30 mouse cellular contexts compared by ENCODE assay signal in genomic region chr5:110344524-110344923, GRCm38 (mm10). TPM values are rescaled to one million over a fixed set of nuclear protein-coding genes. Genes with fewer than 3 reads are reported as not detected.
DNase-seq lines count a peak whose midpoint lies in the region; ATAC-seq and TF ChIP-seq lines count a peak whose summit lies in the region.
"Had no signal": no experiment of that assay in that cellular context is flagged by ENCODE, and none has a peak within 500 bp of the region (broad histone marks: within the 10 kb centered on the region; RNA-seq: fewer than 3 reads in every experiment).

TSS of gene Lrcol1 (plus strand) at chr5:110344730.

- peaks cover 43% of the 10 kb centered on the region for H3K27me3 ChIP-seq in limb, embryonic 12.5 days
- H3K27me3 ChIP-seq in limb, embryonic 10.5 days (ENCODE audit: low read depth, poor library complexity, severe bottlenecking) = peaks cover 48% of the 10 kb centered on the region
- H3K27me3 ChIP-seq in heart, embryonic 10.5 days (ENCODE audit: insufficient read depth, poor library complexity, severe bottlenecking) = peaks cover 68% of the 10 kb centered on the region
- H3K27me3 ChIP-seq: CH12.LX had no signal

- H3K4me1 ChIP-seq in limb, embryonic 12.5 days (replicated peaks) = peaks cover 14% of the 10 kb centered on the region
- H3K4me1 ChIP-seq in limb, embryonic 10.5 days = peaks cover 18% of the 10 kb centered on the region
- peaks cover 15% of the 10 kb centered on the region for H3K4me1 ChIP-seq in heart, embryonic 10.5 days

- DNase-seq in limb, embryonic 10.5 days (ENCODE audit: low spot score) = no peak
- DNase-seq in ZHBTc4 (ENCODE audit: low read depth, low spot score) = peak; percentile 37
- DNase-seq in lung, adult 18-20 months = peak; percentile 14 to 55
- peak; percentile 13 for DNase-seq in lung, postnatal 14 days
- DNase-seq in gastrocnemius, adult 2 months = no peak
- no peak for DNase-seq in cerebellum, adult 8-10 months
- DNase-seq in heart, embryonic 10.5 days (ENCODE audit: low spot score) = no peak
- DNase-seq: adrenal gland, adult 2 months; cerebellum, adult 9-10 months; heart, adult 11 months; kidney, postnatal 10 days; liver, postnatal 0 days; right cerebral cortex, postnatal 14 days; thymus, postnatal 25 days had no signal

- intact Hi-C loops in gastrocnemius, adult 2 months (cut with DNase I) = no loop called here

- 73% methylated on average over 4 of the region's 4 CpGs for WGBS in limb, embryonic 12.5 days
- WGBS in limb, embryonic 10.5 days = 77% methylated on average over 4 of the region's 4 CpGs
- WGBS in heart, embryonic 10.5 days = 74% methylated on average over 4 of the region's 4 CpGs

- no peak for ATAC-seq in limb, embryonic 12.5 days (ENCODE audit: insufficient number of reproducible peaks, insufficient read depth, low FRiP score, low TSS enrichment, low read depth)
- ATAC-seq: forebrain, embryonic 16.5 days; liver, postnatal 0 days had no signal

- H3K4me2 ChIP-seq in limb, embryonic 12.5 days = peak within 1 kb of the TSS; percentile 98; the same call in 1 of the 2 replicates

- H3K9me3 ChIP-seq in limb, embryonic 12.5 days = no peaks in the 10 kb centered on the region
- H3K9me3 ChIP-seq in limb, embryonic 10.5 days (replicated peaks) = no peaks in the 10 kb centered on the region
- H3K9me3 ChIP-seq in heart, embryonic 10.5 days = no peaks in the 10 kb centered on the region
- H3K9me3 ChIP-seq: heart, embryonic 13.5 days; midbrain, embryonic 10.5 days; neural tube, embryonic 15.5 days had no signal

- TF ChIP-seq CTCF in gastrocnemius, adult 2 months (IDR thresholded peaks at IDR 0.05) = no peak

- no peak within 1 kb of the TSS for H3K4me3 ChIP-seq in limb, embryonic 12.5 days (replicated peaks)
- no peak within 1 kb of the TSS for H3K4me3 ChIP-seq in limb, embryonic 10.5 days
- no peak within 1 kb of the TSS for H3K4me3 ChIP-seq in gastrocnemius, adult 2 months
- H3K4me3 ChIP-seq in heart, embryonic 10.5 days = no peak within 1 kb of the TSS

- H3K27ac ChIP-seq in limb, embryonic 12.5 days = no peak within 1 kb of the TSS
- H3K27ac ChIP-seq in limb, embryonic 10.5 days = no peak within 1 kb of the TSS
- H3K27ac ChIP-seq in gastrocnemius, adult 2 months = no peak within 1 kb of the TSS
- H3K27ac ChIP-seq in heart, embryonic 10.5 days = no peak within 1 kb of the TSS
- H3K27ac ChIP-seq: heart, embryonic 13.5 days; hindbrain, embryonic 14.5 days; neural tube, embryonic 15.5 days; stomach, postnatal 0 days had no signal

- no peaks in the 10 kb centered on the region for H3K36me3 ChIP-seq in limb, embryonic 12.5 days
- peaks cover 6% of the 10 kb centered on the region for H3K36me3 ChIP-seq in limb, embryonic 10.5 days
- 0 out of 2 replicates have a peak, but pooled peaks cover 3% of the 10 kb centered on the region for H3K36me3 ChIP-seq in heart, embryonic 10.5 days
- H3K36me3 ChIP-seq: neural tube, embryonic 15.5 days had no signal

- no peak within 1 kb of the TSS for H3K9ac ChIP-seq in limb, embryonic 12.5 days (replicated peaks)
- H3K9ac ChIP-seq: liver, postnatal 0 days had no signal

RNA-seq across cellular contexts. Expression of gene Lrcol1, which starts in this region (rescaled TPM):
- polyA plus RNA-seq in limb, embryonic 12.5 days (2016; fragmentation: Nextera tagmentation; extraction: Ambion mirVana) = not detected in 2 replicates
- not detected in 2 replicates for polyA plus RNA-seq in limb, embryonic 10.5 days (2016; fragmentation: Nextera tagmentation; extraction: Ambion mirVana)
- not detected for total RNA-seq in gastrocnemius, adult 2 months (2021)
- polyA plus RNA-seq in heart, embryonic 10.5 days (2016; fragmentation: Nextera tagmentation; extraction: Ambion mirVana) = not detected in 2 replicates
- total RNA-seq: adrenal gland, adult 2 months; CH12.LX; common myeloid progenitor, adult 5-6 weeks; gastrocnemius, adult 8-10 months; heart, postnatal 25 days; layer of hippocampus, adult 18-20 months; left cerebral cortex, postnatal 25 days; liver, adult 2 months had no signal
- polyA plus RNA-seq: adrenal gland, adult 2 months; embryonic facial prominence, embryonic 11.5 days; forebrain, embryonic 16.5 days; heart, embryonic 13.5 days; hindbrain, embryonic 14.5 days; intestine, embryonic 14.5 days; liver, adult 2 months; liver, postnatal 0 days; midbrain, embryonic 10.5 days; neural tube, embryonic 15.5 days; stomach, postnatal 0 days had no signal

Comparison
In these comparisons a context has a peak if more than half of its experiments do, and no peak if none do; other contexts are left out.
1. DNase-seq: peak in ZHBTc4 (single experiment), lung, adult 18-20 months (2 of 2) and lung, postnatal 14 days (single experiment); none in limb, embryonic 10.5 days (single experiment), gastrocnemius, adult 2 months (single experiment), cerebellum, adult 8-10 months (single experiment) and heart, embryonic 10.5 days (single experiment).